Mouse (Mus musculus) CD8-positive naive resting alpha-beta T cell, adult 2 months (primary cell): Measurements from ENCODE around the gene Tcf7l2.

ENCODE experiments used
- DNase-seq, 2 experiments: peaks; one replicate each; pipeline ENCODE4 v3.0.0; 2022; ENCODE audit warnings: low read depth in 2 of 2, low spot score in 2 of 2

Gene Tcf7l2

DNA sequence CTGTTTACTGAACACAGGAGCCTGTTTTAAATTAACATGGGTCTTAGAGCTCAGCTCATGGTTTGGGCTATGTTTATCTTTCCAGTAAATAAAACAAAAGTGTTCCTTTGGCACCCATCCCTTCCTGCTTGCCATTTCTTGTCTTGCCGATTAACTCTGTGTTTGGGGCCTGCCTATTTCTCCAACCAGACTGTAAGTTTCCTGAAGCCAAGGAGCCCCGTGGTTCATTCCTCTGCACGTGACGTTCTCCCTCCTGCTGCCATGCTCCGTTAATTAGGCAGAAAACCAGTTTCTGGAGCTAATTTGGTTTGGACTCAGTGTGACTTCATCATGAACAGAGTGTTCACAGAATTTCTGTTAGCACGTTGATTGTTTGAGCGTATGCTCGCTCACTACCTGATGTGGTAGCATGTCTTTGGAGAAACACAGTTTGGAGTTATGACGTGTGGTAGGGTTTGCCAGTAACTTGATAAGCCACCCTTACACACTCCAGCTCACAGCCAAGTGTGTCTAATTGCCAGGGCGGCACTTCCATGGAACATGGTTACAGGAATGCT, 84.4 kb downstream of the Tcf7l2 start:
- DNase-seq, result no peak

DNA sequence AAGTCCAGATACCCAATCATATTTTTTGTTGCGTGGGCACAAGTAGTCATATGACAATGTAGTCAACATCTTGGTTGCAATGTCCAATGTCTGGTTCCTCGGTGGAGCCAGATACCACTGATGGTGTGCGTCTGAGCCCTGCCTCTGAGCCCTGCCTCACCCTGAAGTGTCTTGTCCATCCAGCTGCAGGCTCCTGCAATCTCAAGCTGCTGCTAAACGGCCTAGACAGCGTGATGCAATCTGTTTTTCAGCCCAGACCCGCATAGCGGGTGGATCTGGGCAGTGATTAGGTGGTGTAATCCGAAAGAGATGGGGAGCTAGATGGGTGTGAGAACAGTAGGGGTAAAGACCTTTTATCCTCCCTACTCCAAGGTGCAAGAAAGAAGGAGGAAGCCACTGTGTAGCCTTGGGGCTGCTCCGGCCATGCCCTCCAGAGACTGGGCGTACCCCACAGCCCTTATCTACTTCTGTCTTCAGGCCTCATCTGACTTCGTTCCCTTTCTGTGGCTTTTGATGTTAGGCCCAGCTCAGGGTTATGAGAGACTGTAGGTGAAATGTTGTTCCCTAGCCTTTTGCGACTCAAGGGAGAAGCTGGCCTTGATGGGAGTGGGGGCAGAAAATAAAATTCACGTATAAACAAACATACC, 86.1 kb downstream of the Tcf7l2 start:
- DNase-seq, result no peak

DNA sequence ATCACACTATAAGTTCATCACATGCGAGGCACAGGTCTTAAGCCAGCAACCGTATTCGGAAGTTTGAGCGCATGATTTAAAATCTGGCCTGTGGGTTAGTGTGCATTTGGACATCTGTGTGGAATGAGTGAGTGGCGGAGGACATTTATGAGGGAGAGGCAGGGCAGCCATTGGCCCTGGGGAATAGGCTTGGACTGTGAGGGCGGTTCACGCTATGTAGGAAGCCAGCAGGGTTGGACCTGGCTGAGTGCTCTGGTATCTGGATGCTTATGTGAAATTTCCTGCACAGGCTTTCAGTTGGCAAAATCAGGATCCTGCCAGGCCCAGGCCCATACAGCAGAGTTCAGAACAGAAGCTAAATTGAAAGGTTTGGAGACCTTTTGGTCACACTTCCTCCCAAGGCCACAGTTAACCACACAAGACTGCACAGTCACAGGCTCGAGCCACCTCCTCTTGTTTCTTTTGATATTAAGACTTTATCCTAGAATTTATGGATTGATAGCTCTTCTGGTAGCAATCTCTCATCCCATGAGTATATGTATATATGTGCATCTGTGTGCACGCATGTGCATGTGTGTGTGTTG, 89.4 kb downstream of the Tcf7l2 start:
- no peak for DNase-seq

DNA sequence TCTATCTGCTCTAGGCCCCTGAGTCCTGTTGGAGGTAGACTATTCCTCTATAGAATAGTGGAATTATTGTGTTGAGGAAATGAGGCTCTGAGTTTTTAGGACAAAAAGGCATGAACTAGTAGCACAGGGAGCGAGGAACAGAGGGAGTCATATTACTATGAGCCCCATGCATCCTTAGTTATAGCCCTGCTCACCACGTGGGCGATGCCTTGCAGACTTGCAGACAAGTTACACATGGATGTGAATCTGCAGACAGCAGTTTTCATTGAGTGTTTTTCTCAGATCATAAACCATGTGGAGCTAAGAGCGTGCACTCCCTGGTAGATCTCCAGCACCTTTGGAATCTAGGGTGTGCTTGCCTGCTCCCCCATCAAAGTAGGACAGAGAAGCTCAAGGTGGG, 90.5 kb downstream of the Tcf7l2 start:
- DNase-seq, result no peak

DNA sequence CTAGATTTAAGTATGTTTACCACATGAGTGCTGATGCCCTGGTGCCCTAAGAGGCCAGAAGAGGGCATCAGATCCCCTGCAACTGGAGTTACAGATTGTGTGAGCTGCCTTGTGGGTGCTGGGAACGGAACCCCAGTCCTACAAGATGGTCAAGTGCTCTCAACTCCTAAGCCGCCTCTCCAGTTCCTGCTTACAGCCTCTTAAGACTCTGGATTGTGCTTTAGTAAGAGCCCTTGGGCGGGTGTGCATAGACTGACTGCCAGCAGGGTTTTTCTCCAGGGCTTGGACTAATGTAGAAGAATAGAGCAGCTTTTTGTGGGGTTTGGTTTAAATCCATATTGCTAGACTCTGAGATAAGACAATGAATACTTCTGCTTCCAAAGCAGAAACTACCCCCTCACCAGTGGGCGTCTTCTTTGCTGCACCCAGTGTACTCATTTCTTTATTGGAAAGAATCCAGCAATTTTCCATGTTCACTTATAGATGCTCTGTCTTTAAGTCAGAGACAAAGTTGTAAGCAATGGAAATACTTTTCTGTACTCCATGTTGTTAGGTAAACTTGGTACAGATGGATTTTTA, 92.3 kb downstream of the Tcf7l2 start:
- no peak for DNase-seq

DNA sequence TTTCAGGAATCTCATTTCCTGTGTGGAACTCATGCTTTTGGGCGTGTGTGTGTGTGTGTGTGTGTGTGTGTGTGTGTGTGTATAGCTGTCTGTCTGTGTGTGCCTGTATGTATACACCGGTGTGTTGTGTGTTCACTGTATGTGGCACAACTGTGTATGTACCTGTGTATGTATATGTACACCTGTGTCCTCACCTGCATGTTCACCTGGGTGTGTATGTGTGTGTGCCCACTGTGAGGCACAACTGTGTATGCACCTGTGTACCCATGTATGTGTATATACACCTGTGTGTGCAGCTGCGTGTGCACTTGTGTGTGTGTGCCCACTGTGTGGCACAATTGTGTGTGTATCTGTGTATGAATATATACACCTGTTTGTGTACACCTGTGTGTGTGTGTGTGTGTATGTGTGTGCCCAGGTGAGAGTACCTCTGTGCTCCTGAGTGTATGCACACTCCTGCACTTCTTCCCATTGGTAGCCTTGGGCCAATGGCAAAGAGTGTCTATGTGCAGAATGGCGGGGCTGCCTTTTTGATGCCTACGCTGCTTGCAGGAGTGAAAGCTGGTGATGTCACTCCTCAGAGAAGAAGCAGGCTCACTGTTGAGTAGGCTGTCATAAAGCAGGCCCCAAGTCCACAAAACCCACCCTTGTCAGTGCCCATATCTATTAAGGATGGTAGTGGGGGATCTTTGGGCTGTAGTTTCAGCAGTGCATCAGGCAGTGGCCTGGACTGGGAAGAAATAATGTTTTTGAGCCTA, 95.5 kb downstream of the Tcf7l2 start:
- no peak for DNase-seq

DNA sequence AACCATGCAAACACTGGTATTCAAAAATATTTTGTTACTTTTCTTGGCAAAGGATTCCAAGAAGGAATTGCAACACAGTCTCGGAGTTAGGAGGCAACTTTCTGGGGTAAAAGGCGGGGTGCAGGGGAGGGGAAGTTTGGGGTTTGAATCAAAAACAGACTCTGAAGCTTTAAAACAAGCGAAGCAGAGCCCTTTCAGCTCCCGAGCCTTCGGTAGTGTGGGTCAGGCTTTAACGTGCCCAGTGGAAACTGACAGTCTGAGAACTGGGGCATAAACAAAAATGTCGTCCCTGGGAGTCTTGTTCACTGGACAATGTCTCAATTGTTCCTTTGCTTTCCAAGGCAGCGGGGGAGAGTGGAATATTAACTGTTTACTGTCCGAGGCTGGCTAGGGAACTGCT, 96.3 kb downstream of the Tcf7l2 start:
- DNase-seq, result no peak

DNA sequence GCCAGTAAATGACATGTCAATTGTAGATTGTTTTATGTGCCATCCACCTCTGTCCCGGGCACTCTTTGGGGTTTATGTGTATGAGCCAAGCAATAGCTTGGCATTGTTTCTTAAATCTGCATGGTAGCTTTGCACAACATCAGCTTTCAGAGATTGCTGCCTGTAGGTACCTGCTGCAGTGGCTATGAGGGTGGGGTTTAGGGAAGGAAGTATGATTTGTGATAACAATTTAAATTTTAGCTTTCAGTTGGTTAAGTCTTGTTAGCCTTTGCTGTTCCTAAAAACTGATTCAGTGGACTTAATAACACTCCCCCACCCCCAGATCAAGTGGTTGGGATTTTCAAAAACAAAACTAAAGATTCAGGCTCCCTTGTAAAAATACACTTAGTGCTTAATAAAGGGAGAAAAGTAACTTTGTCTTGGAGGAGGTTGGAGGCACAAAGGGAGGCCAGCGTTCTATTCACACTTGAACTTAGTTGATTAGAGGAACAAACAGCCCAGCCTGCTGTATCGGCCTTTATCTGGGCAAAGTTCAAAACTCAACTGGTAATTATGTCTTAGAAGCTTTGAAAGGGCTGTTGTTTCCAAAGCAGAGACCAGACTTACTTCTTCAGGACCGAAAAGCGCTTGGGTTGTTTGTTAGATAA, 96.9 kb downstream of the Tcf7l2 start:
- no peak for DNase-seq

DNA sequence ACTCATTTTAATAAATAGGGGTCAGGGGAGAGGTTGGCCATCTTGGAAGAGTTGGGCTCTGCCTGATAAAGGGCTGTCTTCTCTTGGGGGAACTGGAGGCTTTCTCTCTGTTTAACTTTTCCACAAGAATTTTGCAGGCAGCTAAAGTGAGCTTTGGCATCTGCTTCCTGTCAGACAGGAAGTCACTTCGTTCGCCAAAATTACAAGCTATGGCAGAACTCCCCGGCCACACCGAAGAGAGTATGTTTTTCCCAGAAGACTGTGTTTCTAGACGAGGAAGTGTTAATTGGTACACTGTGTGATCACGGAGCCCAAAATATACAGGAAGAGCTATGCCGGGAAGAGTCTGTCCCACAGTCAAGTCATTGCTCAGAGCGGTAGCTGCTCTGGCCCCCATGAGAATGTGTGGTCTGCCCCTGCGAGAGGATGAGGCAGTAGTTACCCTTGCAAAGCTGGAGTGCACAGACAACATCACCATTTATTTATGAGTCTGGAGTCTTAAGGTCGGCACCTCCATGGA, 97.5 kb downstream of the Tcf7l2 start:
- no peak for DNase-seq

DNA sequence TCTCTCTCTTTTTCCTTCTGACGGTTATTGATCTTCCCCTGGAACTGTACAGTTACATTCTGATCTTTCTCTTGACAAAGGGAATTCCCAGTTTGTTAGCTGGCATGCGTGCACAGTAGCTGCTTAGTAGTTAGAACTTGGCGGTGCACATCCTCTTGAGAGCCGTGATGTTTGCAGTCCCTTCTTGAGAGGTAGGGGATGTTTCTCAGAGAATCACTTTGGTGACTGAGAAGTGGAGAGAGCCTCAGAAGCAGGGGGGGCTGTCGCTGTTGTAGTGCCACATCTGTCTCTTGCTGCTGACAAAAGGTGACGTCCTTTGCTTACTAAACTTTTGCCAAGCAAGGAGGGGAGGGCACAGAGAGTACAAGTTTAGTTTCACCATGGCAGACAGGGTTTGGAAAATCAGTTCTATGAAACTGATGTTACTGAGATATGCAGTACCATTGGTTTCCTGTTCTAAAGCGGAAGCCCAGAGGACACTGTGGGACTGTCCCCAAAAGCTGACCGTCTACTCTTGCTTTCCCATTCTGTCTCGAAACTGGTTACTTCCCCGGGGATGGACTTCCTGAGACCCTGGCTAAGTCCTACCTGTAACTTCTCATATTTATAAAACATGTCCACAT, 99.0 kb downstream of the Tcf7l2 start:
- no peak for DNase-seq

DNA sequence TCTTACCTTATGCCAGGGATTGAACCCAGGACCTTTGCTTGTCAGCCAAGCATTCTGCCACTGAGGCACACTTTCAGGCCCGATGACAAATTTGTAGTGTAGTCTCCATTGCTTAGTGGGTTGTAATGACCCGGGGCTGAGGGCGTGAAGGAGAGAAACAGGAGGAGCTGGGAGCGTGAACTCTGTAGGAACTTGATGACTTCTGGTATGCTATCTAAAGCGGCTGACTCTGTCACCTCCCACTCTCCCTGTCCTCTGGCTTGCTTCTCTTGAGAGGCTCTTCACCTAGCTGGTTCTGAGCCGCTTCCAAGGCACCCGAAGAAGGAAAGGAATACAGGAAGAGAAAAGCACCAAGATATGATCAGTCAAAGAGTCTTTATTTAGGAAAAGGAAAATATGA, 100.4 kb downstream of the Tcf7l2 start:
- DNase-seq, result no peak

DNA sequence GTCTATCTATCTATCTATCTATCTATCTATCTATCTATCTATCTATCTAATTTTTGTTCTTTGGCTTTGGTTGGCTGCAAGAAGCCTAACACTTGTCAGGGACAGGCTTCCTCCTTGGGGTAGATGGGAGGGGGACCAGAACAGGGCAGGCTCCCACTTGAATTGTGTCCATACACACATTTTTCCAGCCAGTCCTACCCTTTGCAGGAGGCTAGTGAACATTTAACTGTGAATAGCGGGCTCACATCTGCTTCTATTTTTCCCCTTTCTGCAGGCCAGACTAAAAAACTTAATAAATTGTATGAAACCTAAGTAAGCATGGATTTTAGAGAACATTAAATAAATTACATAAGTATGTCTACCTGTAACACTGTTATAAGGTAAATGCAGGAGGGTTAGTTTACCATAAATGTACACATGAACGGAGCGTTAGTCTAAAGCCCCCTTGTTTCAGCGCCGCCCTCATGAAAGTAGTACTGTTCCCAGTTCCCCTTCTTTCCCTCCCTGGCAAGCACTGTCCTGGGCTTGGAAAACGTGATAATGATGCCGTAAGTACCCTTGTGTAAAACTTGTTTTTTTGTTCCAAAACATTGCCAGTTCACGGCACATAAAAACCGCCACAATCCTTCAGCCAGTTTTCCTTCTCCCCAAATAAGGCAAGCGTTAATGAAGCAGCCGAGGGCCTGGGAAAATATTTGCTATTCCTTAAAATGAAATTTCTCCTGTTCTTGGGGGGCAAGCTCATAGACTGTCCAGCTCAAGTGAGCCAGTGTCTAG, 101.7 kb downstream of the Tcf7l2 start:
- no peak for DNase-seq

DNA sequence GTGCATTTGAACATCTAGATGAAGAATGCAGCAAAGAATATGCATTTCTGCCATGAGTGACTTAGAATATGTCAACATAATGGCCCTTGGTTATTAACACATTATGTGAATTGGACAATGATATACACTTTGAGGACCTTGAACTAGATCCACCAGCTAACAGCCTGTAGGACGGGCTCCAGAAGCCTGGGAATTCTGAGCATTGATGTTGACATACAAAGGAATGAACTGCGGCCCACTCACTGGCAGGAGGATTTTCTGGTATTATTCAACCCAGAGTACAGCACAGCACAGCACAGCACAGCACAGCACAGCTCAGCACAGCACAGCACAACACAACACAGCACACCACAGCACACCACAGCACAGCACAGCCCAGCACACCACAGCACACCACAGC, 104.1 kb downstream of the Tcf7l2 start:
- no peak for DNase-seq

DNA sequence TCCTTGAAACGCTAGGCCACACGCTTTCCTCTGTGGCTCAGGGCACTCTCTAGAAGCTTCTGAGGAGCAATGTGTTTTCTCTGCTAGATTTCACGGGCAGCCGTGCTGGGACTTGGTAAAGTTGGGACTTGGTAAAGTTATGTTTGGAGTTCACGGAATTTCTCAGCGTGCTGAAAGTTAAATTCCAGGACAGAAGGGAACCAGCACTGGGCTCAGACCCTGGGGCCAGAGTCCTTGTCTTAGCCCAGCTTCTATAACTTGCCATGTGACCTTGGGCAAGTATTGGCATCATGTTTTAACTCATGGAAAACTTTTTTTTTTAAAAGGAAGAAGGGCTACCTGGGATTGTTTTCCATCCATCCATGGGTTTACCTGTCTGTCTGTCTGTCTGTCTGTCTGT, 104.6 kb downstream of the Tcf7l2 start:
- no peak for DNase-seq

DNA sequence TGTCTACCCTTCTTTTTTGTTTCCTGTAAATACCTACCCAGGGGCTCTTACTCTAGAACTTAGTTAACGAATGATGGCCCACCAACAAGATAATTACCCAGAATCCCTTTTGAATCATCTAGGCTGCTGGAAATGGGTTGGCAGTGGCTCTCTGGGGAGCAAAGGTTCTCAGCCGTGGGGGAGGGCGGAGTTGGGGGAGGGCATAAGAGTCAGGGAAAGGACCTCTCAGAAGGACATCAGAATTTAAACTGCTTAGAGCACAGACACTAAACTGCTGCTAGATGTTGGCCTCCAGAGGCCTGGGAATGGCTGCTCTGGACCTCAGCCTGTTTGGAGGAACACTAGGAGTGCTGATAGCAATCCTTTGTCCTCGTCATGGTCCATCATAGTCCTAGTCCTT, 105.4 kb downstream of the Tcf7l2 start:
- DNase-seq, result no peak

DNA sequence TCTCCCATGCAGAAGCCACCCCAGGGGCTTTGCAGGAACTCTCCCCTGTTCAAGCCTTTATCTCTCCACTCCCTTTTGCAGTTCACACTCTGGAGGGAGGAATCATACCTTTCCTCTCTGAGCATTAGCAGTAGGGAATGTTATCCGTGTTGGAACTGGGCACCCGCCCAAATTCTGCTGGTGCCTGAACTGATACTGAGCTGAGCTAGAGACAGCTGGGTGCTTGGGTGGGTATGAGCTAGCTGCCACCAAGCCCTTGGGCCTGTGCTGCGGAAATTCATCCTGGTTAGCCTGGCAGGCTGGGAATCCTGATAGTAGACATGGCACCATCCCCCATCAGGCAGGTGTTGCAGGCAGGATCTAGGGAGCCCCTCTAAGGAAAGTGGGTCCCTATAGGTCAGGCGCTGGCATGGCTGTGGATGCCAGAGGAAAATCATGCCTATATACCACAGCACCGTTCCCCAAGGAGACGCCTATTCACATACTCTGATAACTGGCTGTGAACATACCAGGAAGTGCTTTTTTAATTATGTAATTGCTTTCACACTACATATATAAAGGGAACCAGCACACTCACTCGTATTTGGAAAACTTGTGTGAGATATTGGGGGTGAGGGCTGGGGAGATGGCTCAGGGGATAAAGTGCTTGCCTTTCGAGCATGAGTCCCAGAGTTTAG, 108.9 kb downstream of the Tcf7l2 start:
- no peak for DNase-seq

DNA sequence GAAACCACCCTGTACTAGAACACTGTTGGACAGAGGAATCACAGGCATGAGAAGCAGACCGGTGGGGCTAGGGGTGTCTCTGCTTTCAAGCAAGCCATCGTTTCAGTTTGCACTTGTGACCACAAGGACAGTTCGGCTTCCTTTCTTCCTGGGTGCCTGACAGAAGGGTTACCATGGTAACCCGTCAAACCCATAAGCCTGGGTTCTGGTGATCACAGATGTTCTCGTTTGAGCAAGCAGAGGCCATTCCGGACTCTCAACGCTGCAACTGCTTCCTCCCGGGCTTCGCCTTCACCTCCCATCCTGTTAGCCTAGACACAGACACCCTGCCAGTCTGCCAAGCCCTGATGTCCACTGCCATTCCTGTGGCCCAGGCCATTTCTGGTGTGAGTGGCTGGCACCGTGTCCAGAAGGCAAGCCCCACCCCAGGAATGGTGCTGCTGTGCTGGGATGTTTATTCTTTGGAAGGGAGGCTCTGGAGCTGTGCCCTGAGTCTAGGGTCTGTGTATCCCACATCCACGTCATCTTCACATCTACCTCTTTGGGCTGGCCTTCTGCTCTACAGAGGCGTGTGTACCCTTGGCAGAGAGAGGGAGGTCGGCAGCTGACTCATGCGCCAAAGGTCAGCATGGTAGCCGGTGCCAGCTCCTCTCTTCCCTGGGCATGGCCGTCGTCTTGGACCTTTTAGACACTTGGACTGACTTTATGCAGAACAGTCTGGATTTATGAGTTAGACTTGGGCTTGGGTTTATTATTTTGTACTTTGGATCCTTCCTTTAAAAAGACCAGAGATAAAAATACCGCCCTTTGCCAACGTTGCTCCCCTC, 110.1 kb downstream of the Tcf7l2 start:
- no peak for DNase-seq

DNA sequence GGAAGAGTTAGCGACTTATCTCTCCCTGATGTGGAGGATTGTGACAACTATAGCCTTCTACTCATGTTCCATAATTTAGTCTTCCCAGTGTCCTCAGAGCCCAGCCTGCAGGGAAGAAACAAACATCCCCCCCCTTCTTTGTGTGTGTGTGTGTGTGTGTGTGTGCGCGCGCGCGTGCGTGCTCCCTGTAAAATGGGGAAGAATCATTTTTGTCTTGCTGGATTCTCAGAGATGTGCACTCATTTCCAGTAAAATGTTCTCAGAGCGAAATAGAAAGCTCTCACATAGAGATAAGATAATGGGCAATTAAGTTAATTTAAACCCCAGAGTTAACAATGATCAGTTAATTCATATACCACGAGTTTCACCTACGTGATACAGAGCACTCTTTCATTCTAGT, 112.8 kb downstream of the Tcf7l2 start:
- DNase-seq, result no peak

DNA sequence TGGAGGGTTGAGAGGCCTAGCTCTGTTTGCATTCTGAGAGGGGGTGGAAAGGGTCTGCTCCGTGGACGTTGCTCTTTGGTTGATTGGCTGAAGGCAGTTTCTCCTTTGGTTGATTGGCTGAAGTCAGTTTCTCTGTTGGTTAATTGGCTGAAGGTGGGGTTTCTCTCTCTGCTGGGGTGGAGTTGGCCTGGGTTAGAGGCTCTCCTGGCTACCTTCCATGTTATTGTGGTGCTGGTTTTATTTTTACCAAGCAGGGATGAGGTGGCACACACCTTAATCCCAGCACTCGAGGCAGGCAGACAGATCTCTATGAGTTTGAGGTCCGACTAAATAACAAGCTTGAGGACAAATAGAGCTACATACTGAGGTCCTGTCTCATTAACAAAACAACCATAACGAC, 114.0 kb downstream of the Tcf7l2 start:
- DNase-seq, result no peak
